Comparison of ENCODE assay signal across 8 mouse cellular contexts in genomic region chr6:35177650-35178272, GRCm38 (mm10). TPM values are rescaled to one million over a fixed set of nuclear protein-coding genes. Genes with fewer than 3 reads are reported as not detected.
DNase-seq lines count a peak whose midpoint lies in the region; ATAC-seq and TF ChIP-seq lines count a peak whose summit lies in the region.

No protein-coding gene starts in this region.

- no peaks in the 10 kb centered on the region for H3K27me3 ChIP-seq in hindbrain, embryonic 13.5 days
- H3K27me3 ChIP-seq in lung, embryonic 14.5 days (ENCODE audit: insufficient read depth, low read length), result no peaks in the 10 kb centered on the region
- H3K27me3 ChIP-seq in neural tube, embryonic 14.5 days (ENCODE audit: control insufficient read depth, insufficient read depth, low read length), result no peaks in the 10 kb centered on the region

- under 1% methylated on average over 68 of the region's 69 CpGs for WGBS in hindbrain, embryonic 13.5 days
- under 1% methylated on average over 67 of the region's 69 CpGs for WGBS in lung, embryonic 14.5 days
- WGBS in neural tube, embryonic 14.5 days, result under 1% methylated on average over 58 of the region's 69 CpGs

- peak overlapping the region; percentile 98 for H3K27ac ChIP-seq in hindbrain, embryonic 13.5 days
- peak overlapping the region; percentile 95 for H3K27ac ChIP-seq in lung, embryonic 14.5 days (ENCODE audit: low read depth)
- H3K27ac ChIP-seq in neural tube, embryonic 14.5 days (ENCODE audit: low read depth, low read length), result peak overlapping the region; percentile 99

- peak overlapping the region; percentile 93 for H3K9ac ChIP-seq in hindbrain, embryonic 13.5 days
- peak overlapping the region; percentile 96 for H3K9ac ChIP-seq in lung, embryonic 14.5 days
- peak overlapping the region; percentile 88 for H3K9ac ChIP-seq in neural tube, embryonic 14.5 days (replicated peaks; ENCODE audit: low read depth, low read length)

- H3K9me3 ChIP-seq in hindbrain, embryonic 13.5 days, result no peaks in the 10 kb centered on the region
- H3K9me3 ChIP-seq in lung, embryonic 14.5 days (ENCODE audit: low read depth, low read length), result no peaks in the 10 kb centered on the region
- H3K9me3 ChIP-seq in neural tube, embryonic 14.5 days (ENCODE audit: control insufficient read depth, low read length), result no peaks in the 10 kb centered on the region

- ATAC-seq in erythroblast, adult 5-6 weeks (replicated peaks; ENCODE audit: low FRiP score, poor library complexity, severe bottlenecking), result peak; percentile 45; the same call in 1 of the 2 replicates
- peak; percentile 85 for ATAC-seq in hindbrain, embryonic 13.5 days (ENCODE audit: low FRiP score)
- peak; percentile 78 for ATAC-seq in lung, embryonic 14.5 days (ENCODE audit: insufficient read depth)
- peak; percentile 65 for ATAC-seq in neural tube, embryonic 14.5 days (ENCODE audit: low read depth)

- peaks cover 14% of the 10 kb centered on the region for H3K4me1 ChIP-seq in hindbrain, embryonic 13.5 days (replicated peaks)
- no peaks in the 10 kb centered on the region for H3K4me1 ChIP-seq in lung, embryonic 14.5 days (ENCODE audit: insufficient read depth)
- 0 out of 2 replicates have a peak, but pooled peaks cover 5% of the 10 kb centered on the region for H3K4me1 ChIP-seq in neural tube, embryonic 14.5 days (ENCODE audit: control insufficient read depth, insufficient read depth, low read length)

- H3K4me3 ChIP-seq in hindbrain, embryonic 13.5 days, result peak overlapping the region; percentile 93
- peak overlapping the region; percentile 91 for H3K4me3 ChIP-seq in lung, embryonic 14.5 days (ENCODE audit: low read depth, low read length)
- H3K4me3 ChIP-seq in neural tube, embryonic 14.5 days (ENCODE audit: low read depth, low read length), result peak overlapping the region; percentile 61

- no peak for TF ChIP-seq CTCF in lung, embryonic 14.5 days (IDR thresholded peaks at IDR 0.05; ENCODE audit: low read depth)

- DNase-seq in ovary, postnatal 10 days (ENCODE audit: low spot score), result peak; percentile 22
- no peak for DNase-seq in ovary, adult 18-20 months (ENCODE audit: low spot score)
- peak; percentile 16 to 27 for DNase-seq in adrenal gland, postnatal 4 days (ENCODE audit: low spot score in 2 of 2)
- peak; percentile 53 for DNase-seq in lung, embryonic 14.5 days
- DNase-seq in urinary bladder, adult 2 months (ENCODE audit: low spot score), result no peak

- H3K36me3 ChIP-seq in hindbrain, embryonic 13.5 days, result no peaks in the 10 kb centered on the region
- no peaks in the 10 kb centered on the region for H3K36me3 ChIP-seq in lung, embryonic 14.5 days (ENCODE audit: insufficient read depth)
- no peaks in the 10 kb centered on the region for H3K36me3 ChIP-seq in neural tube, embryonic 14.5 days (ENCODE audit: control insufficient read depth, insufficient read depth, low read length)

- H3K4me2 ChIP-seq in hindbrain, embryonic 13.5 days, result peak overlapping the region; percentile 88
- peak overlapping the region; percentile 71 for H3K4me2 ChIP-seq in lung, embryonic 14.5 days
- peak overlapping the region; percentile 76 for H3K4me2 ChIP-seq in neural tube, embryonic 14.5 days (ENCODE audit: low read depth, low read length)

RNA-seq across cellular contexts. Expression of gene Nup205, which starts 0.5 kb away (rescaled TPM):
- 10 to 100 TPM; 44.1 to 55.1 TPM for total RNA-seq in adrenal gland, postnatal 4 days (2021)
- 13.6 and 14.0 TPM in 2 replicates for total RNA-seq in erythroblast, adult 5-6 weeks (2015; ENCODE audit: low replicate concordance)
- 14.2 and 17.6 TPM in 2 replicates for total RNA-seq in erythroblast, adult 5-6 weeks (2017; ENCODE audit: low replicate concordance)
- 24.3 and 24.7 TPM in 2 replicates for polyA plus RNA-seq in hindbrain, embryonic 13.5 days (2015; fragmentation: Nextera tagmentation; extraction: Ambion mirVana)
- polyA plus RNA-seq in lung, embryonic 14.5 days (2014; fragmentation: Nextera tagmentation; extraction: Ambion mirVana), result 58.3 and 65.3 TPM in 2 replicates
- polyA plus RNA-seq in neural tube, embryonic 14.5 days (2014; fragmentation: Nextera tagmentation; extraction: Ambion mirVana), result 30.6 and 31.4 TPM in 2 replicates
- polyA plus RNA-seq in urinary bladder, adult 2 months (2012; rRNA removed), result 15.8 and 19.3 TPM in 2 replicates

RNA-seq across cellular contexts. Expression of gene Cnot4, which starts 44.2 kb away (rescaled TPM):
- 10 to 100 TPM; 25.0 to 26.0 TPM for total RNA-seq in adrenal gland, postnatal 4 days (2021)
- total RNA-seq in erythroblast, adult 5-6 weeks (2015; ENCODE audit: low replicate concordance), result 55.8 and 71.1 TPM in 2 replicates
- 36.7 and 42.4 TPM in 2 replicates for total RNA-seq in erythroblast, adult 5-6 weeks (2017; ENCODE audit: low replicate concordance)
- polyA plus RNA-seq in hindbrain, embryonic 13.5 days (2015; fragmentation: Nextera tagmentation; extraction: Ambion mirVana), result 36.3 and 37.6 TPM in 2 replicates
- 31.8 and 31.9 TPM in 2 replicates for polyA plus RNA-seq in lung, embryonic 14.5 days (2014; fragmentation: Nextera tagmentation; extraction: Ambion mirVana)
- 38.0 and 41.9 TPM in 2 replicates for polyA plus RNA-seq in neural tube, embryonic 14.5 days (2014; fragmentation: Nextera tagmentation; extraction: Ambion mirVana)
- 16.1 and 17.4 TPM in 2 replicates for polyA plus RNA-seq in urinary bladder, adult 2 months (2012; rRNA removed)

Comparison
In these comparisons a context has a peak if more than half of its experiments do, and no peak if none do; other contexts are left out.
1. DNase-seq: peak in ovary, postnatal 10 days (single experiment), adrenal gland, postnatal 4 days (2 of 2) and lung, embryonic 14.5 days (single experiment); none in ovary, adult 18-20 months (single experiment) and urinary bladder, adult 2 months (single experiment).
2. Peak in every context shown above with its lines, with median percentiles within 50 percentile points of each other: ATAC-seq, H3K27ac ChIP-seq, H3K4me2 ChIP-seq, H3K4me3 ChIP-seq and H3K9ac ChIP-seq.